Mouse (Mus musculus) right cerebral cortex, postnatal 10 days (tissue): ENCODE measurements around the gene Sgsh.
"Not testable (repeated sequence)": the region's sequence is repeated elsewhere in the genome, so short reads cannot be mapped to it uniquely, and the experiment has no call there.

Source experiments
- DNase-seq, 2 experiments: peaks; one replicate each; pipeline ENCODE4 v3.0.0; 2021; ENCODE audit warnings: low spot score in 2 of 2

Sgsh gene

DNA sequence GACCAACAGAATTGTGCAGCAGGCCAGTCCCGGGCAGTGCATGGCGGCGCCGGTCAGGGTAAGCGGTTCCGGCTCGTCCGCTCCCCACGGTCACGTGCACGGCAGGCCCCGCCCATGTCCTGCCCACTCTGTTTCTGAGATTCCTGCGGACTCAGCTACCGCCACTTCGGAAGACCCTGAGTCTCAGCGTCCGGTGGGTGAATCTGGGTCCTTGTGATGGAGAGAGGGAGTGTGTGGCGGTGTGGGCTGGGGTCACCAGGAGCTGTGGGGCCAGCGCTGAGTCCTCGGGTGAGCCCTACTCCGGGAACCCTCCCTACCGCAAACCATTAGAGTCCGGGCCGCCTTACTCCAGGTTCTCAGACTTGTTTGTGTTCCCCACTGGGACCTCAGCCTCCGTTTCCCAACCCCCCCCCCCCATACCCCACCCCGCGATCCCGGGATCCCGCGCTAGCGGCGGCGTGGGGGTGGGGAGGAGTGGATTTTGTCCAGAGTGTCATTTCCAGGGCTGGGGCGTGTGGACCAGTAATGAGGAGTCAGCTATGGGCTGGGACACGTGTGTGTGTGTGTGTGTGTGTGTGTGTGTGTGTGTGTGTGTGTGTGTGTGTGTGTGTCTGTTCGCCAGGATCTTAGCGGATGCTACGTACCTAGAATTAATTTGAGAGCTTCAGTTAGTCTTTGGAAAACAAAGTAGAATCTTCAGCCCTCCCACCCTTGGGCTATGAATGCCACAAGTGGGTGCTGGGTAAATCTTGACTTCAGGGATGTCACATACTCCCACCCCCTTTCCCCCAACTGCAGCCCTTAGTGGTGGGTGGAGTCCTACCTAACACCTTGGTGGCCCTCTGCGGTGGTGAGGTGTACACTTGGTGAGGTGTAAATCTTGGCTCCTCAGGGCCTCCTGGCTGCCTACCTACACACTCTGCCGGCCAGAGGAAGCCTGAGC is at the start of gene Sgsh, which contains the start of gene Slc26a11:
Gene Sgsh, minus strand, starts transcription at position 94 of the 943 bp plus-strand sequence.
Gene Slc26a11, plus strand, starts transcription at position 115 of the 943 bp plus-strand sequence.
- DNase-seq = peak; percentile 85

DNA sequence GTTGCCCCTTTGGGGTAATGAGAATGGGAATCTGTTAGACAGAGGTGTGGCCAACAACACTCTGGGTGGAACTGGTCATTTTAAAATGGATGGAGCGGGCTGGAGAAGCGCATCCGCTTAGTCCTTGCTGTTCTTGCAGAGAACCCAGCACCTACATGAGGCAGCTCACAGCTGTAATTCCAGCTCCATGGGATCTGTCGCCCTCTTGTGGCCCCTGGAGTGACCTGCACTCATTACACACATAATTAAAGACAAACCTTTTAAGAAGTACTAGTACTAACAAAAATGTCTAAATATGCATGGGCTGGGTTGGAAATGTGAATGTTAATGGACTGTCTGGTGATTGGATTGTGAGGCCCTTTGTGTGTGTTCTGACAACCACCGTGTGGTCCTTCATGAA is 49.3 kb upstream of the Sgsh start:
- no peak for DNase-seq

DNA sequence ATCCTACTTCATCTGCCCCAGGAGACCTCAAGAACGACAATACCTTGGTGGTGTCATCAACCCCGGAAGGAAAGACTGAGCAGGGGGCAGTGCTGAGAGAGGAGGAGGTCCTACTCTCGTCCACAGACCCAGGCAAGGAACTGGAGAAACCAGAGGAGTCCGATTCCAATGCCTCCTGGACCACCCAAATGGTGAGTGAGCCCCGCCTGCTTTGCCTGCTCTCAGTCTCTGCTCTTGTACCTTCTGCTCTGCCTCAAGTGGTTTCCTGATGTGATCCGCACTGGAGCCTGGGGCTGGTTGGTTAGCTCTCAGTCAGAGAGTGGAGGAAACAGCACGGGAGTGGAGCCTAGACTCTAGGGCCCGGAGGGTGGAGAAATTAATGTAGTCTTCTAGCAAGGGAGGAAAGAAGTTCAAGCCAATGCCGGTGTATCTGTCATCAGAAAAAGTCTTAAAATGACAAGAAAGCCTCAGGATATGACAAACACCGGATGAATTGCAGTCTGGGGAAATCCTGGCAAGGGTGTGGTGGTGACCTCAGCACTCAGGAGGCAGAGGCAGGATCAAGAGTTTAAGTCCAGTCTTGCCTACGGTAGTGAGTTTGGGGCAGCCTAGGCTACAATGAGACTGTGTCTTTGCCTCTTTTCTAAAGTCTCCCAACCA is 47.3 kb upstream of the Sgsh start:
- DNase-seq = no peak

DNA sequence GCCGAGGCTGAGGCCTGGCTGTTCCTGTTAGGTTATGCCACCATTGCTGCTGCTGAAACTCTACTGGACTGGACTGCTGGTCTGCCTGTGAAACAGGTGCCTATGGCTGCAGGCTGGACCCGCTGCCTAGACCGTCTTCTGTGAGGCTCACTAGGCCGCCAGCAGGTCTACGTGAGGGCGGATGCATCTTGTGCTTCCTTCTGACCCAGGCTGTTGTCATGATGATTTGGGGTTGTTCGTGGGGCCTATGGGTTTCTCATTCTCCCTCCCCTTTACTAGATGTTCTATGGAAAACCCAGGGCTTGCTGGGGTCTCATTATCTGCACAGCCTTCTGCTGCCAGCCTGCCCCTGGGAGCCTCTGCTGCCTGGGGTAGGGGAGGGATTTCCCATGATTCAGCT is 41.1 kb upstream of the Sgsh start:
- no peak for DNase-seq

GRCm38 (mm10) chr11:119395931-119396330 is 40.6 kb upstream of the Sgsh start:
- DNase-seq = no peak

DNA sequence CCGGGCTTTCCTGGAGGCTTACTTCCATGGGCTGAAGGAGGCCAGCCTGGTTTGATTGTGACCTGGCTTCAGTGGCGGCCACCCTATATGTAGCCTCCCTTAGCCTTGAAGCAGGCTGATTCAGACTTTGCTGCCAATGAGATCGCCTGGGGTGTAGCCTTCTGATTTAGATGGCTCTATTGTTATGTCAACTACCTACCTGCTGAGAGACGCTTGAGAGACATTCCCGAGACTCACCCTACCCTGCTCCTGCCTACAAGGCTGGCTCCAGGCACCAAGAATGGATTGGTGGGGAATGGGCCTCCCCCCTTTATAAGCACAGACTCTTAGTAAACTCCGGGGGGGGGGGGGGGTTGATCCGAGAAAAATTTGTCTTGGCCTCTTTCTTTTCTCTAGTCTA is 40.1 kb upstream of the Sgsh start:
- no peak for DNase-seq

DNA sequence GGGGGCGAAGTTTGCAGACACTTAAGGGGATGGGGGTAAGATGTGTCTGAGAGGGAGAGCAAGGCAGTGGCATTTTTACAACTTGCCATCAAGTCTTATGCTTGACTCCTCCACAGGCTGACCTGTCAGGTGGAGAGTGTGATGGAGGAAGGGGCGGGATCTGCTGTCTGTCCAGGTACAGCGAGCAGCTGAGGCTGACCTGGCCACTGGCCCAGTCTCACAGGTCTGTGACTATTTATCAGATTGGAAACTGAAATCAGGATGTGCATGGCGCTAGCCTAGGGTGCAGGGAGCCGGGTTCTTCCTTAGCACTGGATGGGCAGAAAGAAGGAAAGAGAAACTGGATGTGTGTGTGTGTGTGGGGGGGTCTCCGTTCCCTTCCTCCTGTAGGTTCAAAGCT is 38.9 kb upstream of the Sgsh start:
- no peak for DNase-seq

- DNase-seq = no peak
Observed at GRCm38 (mm10) chr11:119393483-119393804, 38.1 kb upstream of the Sgsh start.

DNA sequence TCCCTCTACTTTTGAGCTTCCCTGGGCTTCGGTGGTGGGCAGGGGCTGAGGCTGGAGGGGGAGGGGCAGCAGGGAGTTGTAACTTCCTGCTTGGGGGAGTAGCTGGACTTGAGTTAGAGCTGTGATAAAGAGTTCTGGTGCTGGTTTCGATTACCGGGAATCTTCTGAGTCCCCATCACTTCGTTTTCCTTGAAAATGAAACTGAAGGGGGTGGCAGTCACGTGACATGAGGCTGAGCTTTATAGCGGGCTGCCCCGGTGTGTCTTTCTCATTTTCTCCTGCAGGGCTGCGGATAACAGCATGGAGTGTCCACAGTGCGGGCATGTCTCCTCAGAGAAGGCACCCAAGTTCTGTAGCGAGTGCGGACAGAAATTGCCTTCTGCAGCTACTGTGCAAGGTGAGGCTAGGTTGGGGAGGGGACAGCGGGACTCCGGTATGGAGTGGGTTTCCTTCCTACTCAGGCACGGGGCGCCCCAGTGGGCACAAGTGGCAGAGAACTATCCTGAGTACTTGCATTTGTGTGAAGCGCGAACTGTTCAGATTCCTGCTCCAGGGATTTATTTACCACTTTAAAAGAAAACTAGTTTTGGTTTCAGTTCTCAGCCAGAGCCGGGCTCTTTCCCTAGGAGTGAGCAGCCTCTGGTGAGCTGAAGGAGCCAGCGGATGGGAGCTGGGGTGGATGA is 37.6 kb upstream of the Sgsh start, which contains the start of gene Rnf213:
Gene Rnf213, plus strand, starts transcription at position 301 of the 683 bp plus-strand sequence.
- peak; percentile 37 to 40 for DNase-seq

DNA sequence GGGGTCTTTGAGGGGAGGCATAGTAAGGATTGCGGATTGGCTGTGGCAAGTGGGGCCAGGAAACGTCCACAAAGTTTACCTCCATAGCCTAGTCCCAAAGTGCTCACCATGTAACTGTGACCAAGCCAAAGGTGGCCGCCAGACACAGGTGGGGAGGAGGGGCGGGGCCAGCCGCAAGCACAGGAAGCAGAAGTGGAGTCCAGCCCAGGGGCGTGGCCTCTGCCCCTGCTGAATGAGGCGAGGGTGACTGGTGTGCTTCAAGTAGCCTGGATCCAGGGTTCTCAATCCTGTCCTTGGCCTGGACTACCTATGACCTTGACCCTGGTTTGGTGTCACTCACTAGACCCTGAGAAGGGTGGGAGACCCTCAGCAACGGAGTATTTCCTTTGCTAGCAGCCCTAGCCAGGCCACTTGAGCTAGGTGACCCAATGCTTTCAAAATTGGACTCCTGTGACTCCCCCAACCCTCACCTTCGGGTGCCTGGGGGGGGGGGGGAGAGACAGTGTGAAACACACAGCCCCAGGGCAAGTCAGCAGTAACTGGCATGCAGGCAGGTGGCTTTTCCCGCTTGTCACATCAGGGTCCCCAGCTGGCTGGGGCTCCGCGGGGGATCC is 36.8 kb upstream of the Sgsh start:
- no peak for DNase-seq

GRCm38 (mm10) chr11:119391386-119392000 is 36.2 kb upstream of the Sgsh start:
- no peak for DNase-seq

- DNase-seq = peak; percentile 52 to 56
Observed at GRCm38 (mm10) chr11:119390271-119391231, 35.2 kb upstream of the Sgsh start.

DNA sequence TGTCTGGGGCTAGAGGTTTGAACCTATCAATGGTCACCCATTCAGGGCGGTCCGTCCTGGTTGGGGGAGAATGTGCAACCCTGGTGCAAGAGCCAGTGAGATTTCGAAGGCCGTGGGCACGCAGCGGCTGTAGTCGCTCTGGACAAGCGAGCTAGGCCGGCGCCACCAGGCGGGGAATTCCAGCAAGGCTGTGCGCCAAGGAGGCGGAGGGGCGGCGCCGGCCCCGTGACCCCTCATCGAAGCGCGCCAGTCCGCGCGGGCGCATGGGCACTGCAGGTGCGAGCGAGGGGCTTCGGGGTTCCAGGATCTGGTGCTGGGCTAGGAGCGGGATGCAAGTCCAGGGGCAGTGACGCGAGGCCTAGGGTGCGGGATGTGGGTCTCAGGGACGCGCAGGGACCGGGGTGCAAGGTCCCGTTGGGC is 34.5 kb upstream of the Sgsh start:
- DNase-seq = peak; percentile 67 to 76

- DNase-seq = not testable (repeated sequence)
Observed at GRCm38 (mm10) chr11:119387273-119387672, 31.9 kb upstream of the Sgsh start.

DNA sequence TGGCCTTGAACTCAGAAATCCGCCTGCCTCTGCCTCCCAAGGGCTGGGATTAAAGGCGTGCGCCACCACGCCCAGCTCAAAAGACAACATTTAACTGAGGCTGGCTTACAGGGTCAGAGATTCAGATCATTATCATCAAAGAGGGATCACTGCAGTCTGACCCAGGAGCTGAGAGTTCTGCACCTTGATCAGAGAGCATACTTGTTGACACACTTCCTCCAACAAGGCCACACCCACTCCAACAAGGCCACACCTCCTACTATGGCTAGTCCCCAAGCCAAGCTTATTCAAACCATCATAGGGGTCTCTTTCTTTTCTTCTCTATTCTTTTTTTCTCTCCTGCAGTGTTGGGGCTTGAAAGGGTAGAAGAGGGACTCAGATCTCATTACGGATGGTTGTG is 31.0 kb upstream of the Sgsh start:
- DNase-seq = no peak

DNA sequence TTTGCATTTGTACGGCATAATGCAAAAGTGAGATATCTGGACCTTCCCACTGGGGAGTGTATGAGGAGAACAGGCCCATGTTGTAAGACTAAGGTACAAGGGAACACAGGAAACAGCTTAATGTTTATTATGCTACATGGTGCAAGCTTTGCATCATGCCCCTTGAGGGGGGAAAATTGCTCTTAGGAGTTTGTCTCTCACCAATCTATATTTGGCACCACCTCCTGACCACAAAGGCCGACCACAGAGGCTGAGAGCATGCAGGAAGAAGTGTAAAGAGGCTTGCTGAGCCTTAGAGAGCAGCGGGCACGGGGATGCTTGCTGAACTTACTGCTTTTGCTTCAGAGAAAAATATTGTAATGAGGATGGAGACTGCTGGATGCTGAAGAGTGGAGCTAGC is 29.6 kb upstream of the Sgsh start:
- DNase-seq = no peak

GRCm38 (mm10) chr11:119382338-119382850 is 27.1 kb upstream of the Sgsh start:
- no peak for DNase-seq

DNA sequence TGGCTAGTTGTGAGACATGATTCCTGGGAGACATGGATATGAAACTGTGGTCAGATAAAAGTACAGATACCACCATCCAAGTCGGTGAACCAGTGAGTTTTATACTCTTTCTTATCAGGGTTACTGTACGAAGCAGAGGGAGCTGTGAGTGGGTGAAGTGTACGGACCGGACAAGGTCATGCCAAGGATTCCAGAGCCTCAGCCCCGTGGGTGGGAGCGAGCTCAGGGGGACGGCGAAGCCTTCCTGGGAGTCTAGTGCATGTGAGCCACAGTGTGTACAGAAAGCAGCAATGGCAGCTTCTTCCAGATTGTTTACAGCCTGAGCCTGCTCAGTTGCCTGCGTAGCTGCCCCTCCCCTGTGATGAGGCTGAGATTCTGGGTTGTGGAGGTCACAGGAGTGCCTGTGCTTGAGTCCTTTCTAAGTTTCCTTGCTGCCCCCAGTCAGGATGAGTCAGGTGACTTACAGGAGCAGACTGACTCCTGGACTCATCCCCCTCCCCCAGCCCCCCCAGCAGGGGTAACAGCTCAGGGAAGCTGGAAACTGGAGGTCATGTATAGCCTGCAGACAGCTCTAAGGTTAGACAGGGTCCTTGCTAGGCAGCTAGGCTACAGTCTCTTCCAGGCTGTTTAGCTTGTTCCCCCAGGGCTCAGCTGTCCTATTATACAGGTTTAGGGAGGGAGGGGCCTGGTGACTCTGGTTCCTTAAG is 26.4 kb upstream of the Sgsh start:
- no peak for DNase-seq

DNA sequence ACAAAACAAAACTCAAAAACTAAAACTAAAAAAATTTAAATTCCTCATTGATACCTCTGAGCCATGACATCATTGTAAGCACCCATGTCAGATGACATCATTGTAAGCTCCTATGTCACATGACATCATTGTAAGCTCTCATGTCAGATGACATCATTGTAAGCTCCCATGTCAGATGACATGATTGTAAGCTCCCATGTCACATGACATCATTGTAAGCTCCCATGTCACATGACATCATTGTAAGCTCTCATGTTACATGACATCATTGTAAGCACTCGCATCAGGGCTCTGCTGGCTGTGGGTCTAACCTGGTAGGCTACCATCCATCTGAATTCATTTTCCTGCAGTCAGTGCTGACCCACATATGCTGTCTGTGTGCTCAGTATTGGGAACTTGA is 23.2 kb upstream of the Sgsh start:
- DNase-seq = no peak
